Mouse (Mus musculus) bone marrow, adult 2 months (tissue): ENCODE results near the gene Ifitm7. TPM values are rescaled to one million over a fixed set of nuclear protein-coding genes. Genes with fewer than 3 reads are reported as not detected.
"Not testable (repeated sequence)": the region's sequence is repeated elsewhere in the genome, so short reads cannot be mapped to it uniquely, and the experiment has no call there.

Experiments used
- H3K27ac ChIP-seq: fragments of 200-500 bp; 2 replicates; pipeline ENCODE4 v1.5.1; 2012; ENCODE audit warnings: low read depth, mild to moderate bottlenecking, control low read depth, inconsistent platforms, low read length; ENCODE audit not compliant: control insufficient read depth, poor library complexity, insufficient read depth
- H3K4me1 ChIP-seq: fragments of 200-500 bp; 2 replicates; pipeline ENCODE4 v1.6.1; 2011; ENCODE audit warnings: low read length; ENCODE audit not compliant: control insufficient read depth, insufficient read depth
- H3K4me3 ChIP-seq: fragments of 200-500 bp; replicated peaks from 2 replicates; pipeline ENCODE3; 2011; ENCODE audit warnings: mild to moderate bottlenecking, low read depth, low read length, control low read depth; ENCODE audit not compliant: control insufficient read depth
- CTCF ChIP-seq: fragments of 200-500 bp; IDR thresholded peaks from 2 replicates; pipeline ENCODE4 v1.5.1; 2011; ENCODE audit warnings: low read length, control low read depth; ENCODE audit not compliant: control insufficient read depth, insufficient read depth
- POLR2A ChIP-seq: fragments of 200-500 bp; IDR thresholded peaks from 2 replicates; pipeline ENCODE4 v1.6.1; 2011; ENCODE audit warnings: low read depth, mild to moderate bottlenecking, control low read depth, low read length, borderline replicate concordance; ENCODE audit not compliant: control insufficient read depth
- WGBS: fragments of 180-500 bp; shearing (Covaris S2); methylation state at CpG from one replicate; pipeline ENCODE4 v1.1.7; 2018; 5-methylcytosine and 5-hydroxymethylcytosine counted together
- polyA plus RNA-seq: library from polyadenylated mRNA; stranded (reverse); fragments of >200 nt; gene quantifications from 2 replicates; pipeline ENCODE4 v1.2.4, GENCODE M21; 2011; ENCODE audit warnings: low replicate concordance; ENCODE audit not compliant: missing spikeins, insufficient read depth, insufficient read length

Gene Ifitm7
- polyA plus RNA-seq, 1 experiment, result 3.8 TPM

GRCm38 (mm10) chr16:13992518-13993248 is 6.0 kb upstream of the Ifitm7 start:
- TF ChIP-seq CTCF (no peak), POLR2A (no peak)

GRCm38 (mm10) chr16:13986197-13986573 is 503 bp downstream of the Ifitm7 start:
- Histone ChIP-seq H3K4me1 (no peaks in the 10 kb centered on the region), H3K27ac (no peak overlapping the region), H3K4me3 (no peak overlapping the region)
- WGBS, result 59% methylated on average over 3 of the region's 3 CpGs
- TF ChIP-seq POLR2A, result no peak
- TF ChIP-seq CTCF, result no peak

More at GRCm38 (mm10) chr16:13992518-13993248, 6.0 kb upstream of the Ifitm7 start:
- H3K4me3 ChIP-seq, result no peak overlapping the region
- WGBS, result 80% methylated on average over 11 of the region's 11 CpGs
- H3K27ac ChIP-seq, result no peak overlapping the region
- H3K4me1 ChIP-seq, result no peaks in the 10 kb centered on the region

GRCm38 (mm10) chr16:13983161-13983560 is 3.5 kb downstream of the Ifitm7 start:
- Histone ChIP-seq H3K4me1 (no peaks in the 10 kb centered on the region), H3K27ac (no peak overlapping the region), H3K4me3 (no peak overlapping the region)
- 82% methylated on average over 5 of the region's 5 CpGs for WGBS
- TF ChIP-seq POLR2A, result no peak
- no peak for TF ChIP-seq CTCF

GRCm38 (mm10) chr16:13981726-13982125 is 5.0 kb downstream of the Ifitm7 start:
- H3K27ac ChIP-seq, H3K4me3 ChIP-seq, H3K4me1 ChIP-seq: not testable (repeated sequence)
- WGBS, result 75% methylated on average over 3 of the region's 3 CpGs

- not testable (repeated sequence) for H3K27ac ChIP-seq, H3K4me3 ChIP-seq, H3K4me1 ChIP-seq
- 78% methylated on average over 1 of the region's 1 CpGs for WGBS
Observed at GRCm38 (mm10) chr16:13977026-13977425, 9.7 kb downstream of the Ifitm7 start.

GRCm38 (mm10) chr16:13976358-13976896 is 10.3 kb downstream of the Ifitm7 start:
- H3K4me1 ChIP-seq, H3K4me3 ChIP-seq, H3K27ac ChIP-seq: not testable (repeated sequence)
- 92% methylated on average over 4 of the region's 4 CpGs for WGBS

- no peak for TF ChIP-seq POLR2A
- TF ChIP-seq CTCF, result no peak
- H3K4me1 ChIP-seq, result no peaks in the 10 kb centered on the region
- no peak overlapping the region for H3K4me3 ChIP-seq
- WGBS, result 81% methylated on average over 8 of the region's 8 CpGs
- H3K27ac ChIP-seq, result no peak overlapping the region
Observed at GRCm38 (mm10) chr16:13972051-13972450, 14.6 kb downstream of the Ifitm7 start.

GRCm38 (mm10) chr16:13969096-13969495 is 17.6 kb downstream of the Ifitm7 start:
- 56% methylated on average over 1 of the region's 1 CpGs for WGBS
- H3K4me3 ChIP-seq, result no peak overlapping the region
- TF ChIP-seq POLR2A (no peak), CTCF (no peak)
- H3K4me1 ChIP-seq, result no peaks in the 10 kb centered on the region
- H3K27ac ChIP-seq, result no peak overlapping the region

GRCm38 (mm10) chr16:13962053-13962452 is 24.6 kb downstream of the Ifitm7 start:
- 8% methylated on average over 1 of the region's 1 CpGs for WGBS

More at GRCm38 (mm10) chr16:13962053-13962452, 24.6 kb downstream of the Ifitm7 start:
- no peak for TF ChIP-seq CTCF
- TF ChIP-seq POLR2A, result no peak
- H3K27ac ChIP-seq, result no peak overlapping the region
- no peaks in the 10 kb centered on the region for H3K4me1 ChIP-seq
- no peak overlapping the region for H3K4me3 ChIP-seq
